Mouse (Mus musculus) natural killer cell, adult 2 months (primary cell): ENCODE results near the gene Helq.

Experiments used
- DNase-seq, 2 experiments: peaks; one replicate each; pipeline ENCODE4 v3.0.0; 2022; ENCODE audit warnings: low spot score in 2 of 2

The Helq gene

GRCm38 (mm10) chr5:100779002-100779401 is 19.4 kb downstream of the Helq start:
- DNase-seq: no peak

DNA sequence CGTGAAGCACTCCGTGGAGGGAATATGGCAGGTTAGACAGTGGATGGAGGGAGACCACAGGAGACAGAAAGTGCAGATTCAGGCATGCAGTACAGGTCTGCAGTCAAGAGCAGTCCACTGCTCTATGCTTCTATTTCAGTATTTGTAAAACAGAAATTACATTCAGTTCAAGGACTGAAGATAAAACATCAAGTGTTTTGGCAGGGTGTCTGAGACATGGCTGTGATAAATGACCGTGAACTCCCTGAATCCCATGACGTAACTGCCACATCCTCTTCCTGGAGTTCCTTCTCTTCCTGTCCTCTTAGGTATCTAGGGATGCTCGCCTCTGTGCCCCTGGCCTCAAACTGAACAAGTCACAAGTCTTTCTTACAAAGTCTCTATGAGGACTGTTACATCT is 21.5 kb downstream of the Helq start:
- DNase-seq: no peak

DNA sequence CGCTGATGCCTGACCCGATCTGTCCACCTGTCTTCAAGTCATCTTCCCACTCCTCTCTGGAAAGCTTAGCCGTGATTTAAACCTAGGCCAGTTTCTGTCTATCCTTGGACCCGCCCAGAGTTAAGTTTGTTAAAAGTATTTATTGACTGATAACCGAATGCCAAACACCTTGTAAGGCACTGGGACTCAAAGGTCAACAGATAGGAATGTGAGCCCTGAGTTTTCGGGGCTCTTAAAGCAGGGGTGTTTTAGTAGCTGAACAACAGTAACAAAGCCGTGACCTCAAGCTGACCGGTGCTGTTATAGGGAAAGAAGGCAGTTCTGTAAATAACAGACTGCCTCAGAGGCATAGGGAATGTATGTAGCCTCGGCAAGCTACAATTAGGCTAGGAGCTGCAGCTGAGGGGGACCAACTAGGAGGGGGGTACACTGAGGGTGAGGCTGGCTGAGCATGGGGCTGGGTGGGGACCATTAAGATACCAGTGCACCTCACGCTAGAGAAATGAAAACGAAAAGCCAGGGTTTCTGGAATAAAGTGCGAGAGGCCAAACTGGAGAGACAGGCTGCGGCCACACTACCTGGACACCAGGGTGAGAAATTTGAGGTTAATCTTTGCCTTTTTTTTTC is 22.5 kb downstream of the Helq start:
- DNase-seq: no peak

DNA sequence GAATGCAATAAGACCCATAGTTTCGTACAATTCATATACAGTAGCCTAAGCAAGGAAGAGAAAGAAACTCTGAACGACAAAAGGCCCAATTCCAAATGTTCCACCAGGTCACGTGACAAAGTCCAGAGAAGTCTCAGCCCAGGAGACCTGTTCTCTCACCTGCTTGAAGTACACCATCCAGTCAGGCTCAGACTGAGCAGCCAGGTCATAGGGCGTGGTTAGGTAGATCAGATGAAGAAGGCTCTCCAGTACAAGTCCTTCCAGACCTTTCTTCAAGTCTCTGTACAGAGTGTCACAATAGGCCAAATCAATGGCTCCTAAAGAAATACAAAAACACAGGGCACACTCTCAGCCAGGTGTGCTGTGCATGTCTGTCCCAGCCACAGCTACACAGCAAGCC is 26.8 kb downstream of the Helq start:
- DNase-seq: no peak

DNA sequence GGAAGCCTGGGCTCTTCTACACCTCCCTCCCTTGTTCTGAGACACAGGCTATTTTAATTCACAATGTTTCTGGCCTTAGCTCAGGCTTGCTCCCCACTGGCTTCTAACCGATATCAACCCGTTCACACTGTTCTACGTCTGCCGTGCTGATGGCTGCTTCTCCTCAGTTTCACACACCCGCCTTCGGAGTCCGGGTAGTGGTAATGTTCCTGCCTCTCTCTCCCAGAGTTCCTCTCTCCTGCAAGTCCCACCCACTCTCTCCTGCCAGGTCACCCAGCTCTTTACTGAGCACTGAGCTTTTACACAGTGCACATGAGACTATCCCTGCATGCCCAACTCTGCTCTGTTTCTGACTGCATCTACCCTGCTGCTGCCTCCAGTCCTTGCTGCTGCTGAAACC is 32.4 kb downstream of the Helq start:
- no peak for DNase-seq

DNA sequence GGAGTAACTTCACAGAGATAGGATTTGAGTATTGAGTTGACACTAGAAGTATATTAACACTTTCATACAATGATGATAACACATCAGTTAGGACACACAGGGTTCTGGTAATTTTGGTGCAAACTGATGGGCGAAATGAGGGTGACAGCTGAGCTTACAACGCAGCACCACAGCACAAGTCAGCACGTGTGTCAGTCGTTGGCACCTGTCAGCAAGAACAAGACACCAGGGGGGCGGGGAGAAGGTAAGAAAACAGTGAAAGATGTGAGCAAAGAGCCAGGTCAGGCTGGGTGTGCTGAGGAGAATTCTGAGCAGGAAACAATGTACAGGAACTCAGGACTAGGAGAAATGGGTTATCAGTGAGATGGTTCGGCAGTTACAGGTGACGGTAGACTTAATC is 36.7 kb downstream of the Helq start:
- DNase-seq: no peak

DNA sequence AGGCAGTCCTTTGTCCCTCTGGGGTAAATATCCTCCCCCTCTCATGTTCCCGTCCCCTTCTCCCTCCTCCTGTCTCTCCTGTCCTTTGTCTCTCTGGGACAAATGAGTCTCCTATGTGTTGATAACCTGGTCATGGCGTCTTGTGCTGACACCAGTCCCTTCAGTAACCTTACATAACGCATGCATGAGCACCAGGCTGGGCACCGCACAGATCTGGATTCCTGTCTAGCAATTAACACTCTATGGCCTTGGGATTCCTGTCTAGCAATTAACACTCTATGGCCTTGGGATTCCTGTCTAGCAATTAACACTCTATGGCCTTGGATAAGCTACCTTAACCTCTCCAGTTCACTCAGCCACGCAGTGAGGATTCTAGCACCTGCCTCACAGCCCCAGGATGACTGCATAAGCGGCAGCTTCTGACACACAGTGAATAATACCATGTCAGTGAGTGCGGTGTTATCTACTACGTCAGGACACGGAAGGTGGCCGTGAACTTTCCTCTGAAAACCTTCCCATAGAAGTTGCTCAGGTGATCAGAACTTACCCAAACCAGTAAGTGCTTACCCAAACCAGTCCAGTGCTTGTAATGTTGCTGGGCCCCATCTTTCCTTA is 38.2 kb downstream of the Helq start:
- DNase-seq: no peak

- no peak for DNase-seq
Observed at GRCm38 (mm10) chr5:100758121-100758520, 40.3 kb downstream of the Helq start.

- no peak for DNase-seq
Observed at GRCm38 (mm10) chr5:100753407-100753806, 45.0 kb downstream of the Helq start.

GRCm38 (mm10) chr5:100751655-100752054 is 46.7 kb downstream of the Helq start:
- DNase-seq: no peak

GRCm38 (mm10) chr5:100750617-100751255 is 47.7 kb downstream of the Helq start:
- peak in 1 of 2 experiments; percentile 39 for DNase-seq

DNA sequence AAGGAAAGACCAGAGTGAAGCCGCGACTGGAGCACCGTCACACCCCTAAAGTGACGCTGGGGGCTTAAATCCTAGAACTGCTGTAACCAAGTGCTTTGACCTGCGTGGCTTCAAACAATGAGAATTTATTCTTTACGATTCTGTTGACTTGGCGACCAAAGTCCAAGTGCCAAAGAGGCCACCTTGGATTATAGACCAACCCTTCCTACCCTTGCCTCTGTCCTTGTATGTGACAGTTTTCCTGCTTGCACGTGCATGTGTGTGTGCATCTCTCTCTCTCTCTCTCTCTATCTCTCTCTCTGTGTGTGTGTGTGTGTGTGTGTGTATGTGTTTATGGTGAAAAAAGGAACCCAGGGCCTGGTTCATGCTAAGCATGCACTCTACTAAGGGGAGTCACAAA is 59.6 kb downstream of the Helq start:
- DNase-seq: no peak

- no peak for DNase-seq
Observed at GRCm38 (mm10) chr5:100736919-100737318, 61.5 kb downstream of the Helq start.

- DNase-seq: no peak
Observed at GRCm38 (mm10) chr5:100734535-100734934, 63.9 kb downstream of the Helq start.

DNA sequence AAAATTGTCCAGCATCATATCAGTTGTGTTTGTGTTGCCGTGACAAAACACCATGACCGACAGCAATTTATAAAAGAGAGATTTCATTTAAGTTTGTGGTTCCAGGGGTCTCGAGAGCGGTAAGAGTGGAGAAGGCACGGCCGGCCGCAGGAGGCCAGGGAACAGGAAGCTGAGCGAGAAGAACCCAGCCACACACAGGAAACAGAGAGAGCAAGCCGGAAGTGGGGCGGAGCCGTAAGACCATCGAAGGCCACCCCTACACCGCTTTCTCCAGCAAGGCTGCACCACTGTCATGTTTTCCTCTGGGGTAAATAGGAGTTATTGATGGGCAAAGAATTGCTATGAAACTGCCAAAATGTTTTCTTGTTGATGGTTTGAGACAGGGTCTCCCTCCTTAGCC is 69.6 kb downstream of the Helq start:
- DNase-seq: peak; percentile 61 to 64

DNA sequence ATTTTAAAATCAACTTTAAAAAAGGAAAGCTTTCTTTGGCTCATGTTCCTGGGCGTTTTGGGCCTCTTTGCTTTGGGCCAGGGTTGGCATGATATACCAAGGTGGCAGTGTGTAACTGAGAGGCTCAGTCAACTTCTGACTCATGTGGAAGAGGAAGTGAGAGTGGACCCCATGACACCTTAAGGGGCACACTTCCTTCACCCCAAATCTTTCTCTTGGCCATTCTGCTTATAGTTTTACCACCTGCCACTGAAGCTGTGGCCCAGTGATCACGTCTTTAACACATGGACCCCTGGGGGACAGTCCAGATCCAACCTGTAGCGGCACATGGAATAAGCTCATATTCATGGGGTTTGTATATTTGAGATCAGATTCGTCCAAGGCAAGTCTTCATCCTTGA is 72.4 kb downstream of the Helq start:
- DNase-seq: peak in 1 of 2 experiments; percentile 60

DNA sequence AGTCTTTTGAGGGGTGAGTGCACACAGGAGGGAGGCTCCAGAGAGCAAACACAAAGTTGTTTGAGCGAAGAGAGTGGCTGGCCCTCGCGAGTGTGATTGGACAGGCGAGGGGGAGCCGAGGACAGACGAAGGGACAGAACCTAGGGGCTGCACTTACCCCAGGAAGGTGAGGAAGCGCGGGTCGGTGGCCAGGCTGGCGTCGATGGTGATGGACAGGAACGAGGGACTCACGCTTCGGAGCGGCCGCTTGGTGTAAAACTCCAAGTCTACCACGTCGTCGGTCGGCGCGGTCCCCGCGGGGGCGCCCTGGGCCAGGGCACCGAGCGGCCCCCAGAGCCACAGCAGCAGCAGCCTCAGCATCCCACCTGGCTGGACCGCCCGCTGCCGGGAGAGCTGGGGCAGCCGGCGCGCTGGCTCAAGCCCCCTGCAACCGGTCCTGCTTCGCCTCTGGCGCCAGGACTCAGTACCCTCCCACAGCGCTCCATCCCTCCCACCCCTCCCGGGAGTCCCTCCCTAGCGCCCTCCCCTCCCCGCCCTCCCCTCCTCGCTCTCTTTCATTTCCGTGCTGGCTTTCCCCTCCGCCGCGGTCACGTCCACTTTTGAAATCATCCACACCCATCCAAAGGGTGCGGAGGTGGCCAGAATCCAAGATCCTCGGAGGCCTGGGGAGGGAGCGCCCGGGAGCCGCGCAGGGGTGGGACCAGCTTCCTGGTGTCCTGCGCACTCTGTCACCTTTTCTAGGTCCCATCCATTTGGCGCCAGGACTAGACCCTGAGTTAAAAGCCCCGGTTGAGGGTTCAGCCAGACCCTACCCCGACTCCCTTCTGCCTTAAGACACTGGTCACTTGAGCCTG is 78.9 kb downstream of the Helq start, which contains the start of gene Hpse:
TSS of gene Hpse (minus strand) at position 482 of the 854 bp plus-strand sequence.
- DNase-seq: peak; percentile 11 to 42

DNA sequence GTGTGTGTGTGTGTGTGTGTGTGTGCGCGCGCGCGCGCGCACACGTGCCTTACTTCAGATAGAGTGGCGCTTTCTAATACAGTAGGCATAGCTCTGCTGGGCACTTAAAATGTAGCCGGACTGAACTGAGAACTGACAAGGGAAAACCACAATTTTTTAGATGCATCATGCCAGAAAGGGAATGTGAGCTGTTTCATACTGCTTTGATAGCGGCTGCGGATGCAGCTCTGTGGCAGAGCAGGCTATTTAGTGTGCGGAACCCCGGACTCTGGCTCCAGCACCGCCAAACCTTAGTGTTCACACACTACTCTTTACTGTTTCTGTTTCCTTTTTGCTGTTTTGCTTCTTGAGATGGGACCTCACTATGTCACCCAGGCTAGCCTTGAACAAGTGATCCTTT is 81.6 kb downstream of the Helq start:
- no peak for DNase-seq
